Mouse (Mus musculus): Measurements from ENCODE around the gene Cryl1. TPM values are rescaled to one million over a fixed set of nuclear protein-coding genes. Genes with fewer than 3 reads are reported as not detected.

Cryl1 gene
- polyA plus RNA-seq (2015; fragmentation: Nextera tagmentation; extraction: Ambion mirVana): 13.2 and 15.4 TPM in 2 replicates

DNA sequence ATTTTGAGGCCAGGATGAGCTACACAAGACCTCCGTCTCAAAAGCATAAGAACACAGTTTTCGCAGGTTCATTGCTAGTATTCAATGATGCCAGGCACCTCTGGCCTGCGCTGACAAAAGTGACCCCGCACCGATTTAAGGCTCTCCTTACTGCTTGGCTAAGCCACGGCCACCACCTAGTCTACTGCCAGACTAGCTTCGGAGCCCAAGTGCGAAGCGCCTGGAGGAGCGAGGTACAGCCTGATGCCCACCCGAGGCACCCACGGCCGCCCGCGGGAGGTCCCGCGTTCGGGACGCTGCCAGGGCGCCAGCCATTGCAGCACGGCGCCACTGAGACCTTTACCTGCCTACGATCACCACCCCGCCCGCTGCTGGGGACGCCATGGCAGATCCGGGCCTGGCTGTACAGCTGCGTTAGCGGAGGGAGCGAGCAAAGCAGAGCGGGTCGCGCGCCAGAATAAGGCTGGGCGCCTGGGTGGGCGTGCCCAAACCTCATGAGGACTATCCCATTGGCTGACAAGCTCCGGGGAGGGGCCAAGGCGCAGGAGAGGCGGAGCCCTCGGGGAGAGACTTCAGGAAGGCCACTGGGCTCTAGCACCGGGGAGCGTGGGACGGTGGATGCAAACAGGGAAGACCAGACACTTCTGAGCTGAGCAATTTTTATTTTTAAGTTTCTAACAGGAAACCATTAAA is at the start of gene Cryl1:
Cryl1 (minus strand) TSS at position 465 of the 693 bp plus-strand sequence.
- ATAC-seq: peak; percentile 100
- Histone ChIP-seq H3K4me3 (ENCODE audit: low read length) (peak within 1 kb of the TSS; percentile 46), H3K4me1 (ENCODE audit: control insufficient read depth, insufficient read depth, low read depth, low read length) (no peaks in the 10 kb centered on the region; the same call in 1 of the 2 replicates), H3K4me2 (ENCODE audit: low read length) (peak within 1 kb of the TSS; percentile 72), H3K27me3 (replicated peaks; ENCODE audit: control insufficient read depth, insufficient read depth, low read length) (no peaks in the 10 kb centered on the region), H3K27ac (ENCODE audit: low read depth, low read length) (no peak within 1 kb of the TSS), H3K9me3 (ENCODE audit: control insufficient read depth, low read length) (no peaks in the 10 kb centered on the region), H3K9ac (ENCODE audit: low read depth, low read length) (peak within 1 kb of the TSS; percentile 70), H3K36me3 (ENCODE audit: control insufficient read depth, insufficient read depth, low read length) (no peaks in the 10 kb centered on the region)
- WGBS: 2% methylated on average over 43 of the region's 43 CpGs

DNA sequence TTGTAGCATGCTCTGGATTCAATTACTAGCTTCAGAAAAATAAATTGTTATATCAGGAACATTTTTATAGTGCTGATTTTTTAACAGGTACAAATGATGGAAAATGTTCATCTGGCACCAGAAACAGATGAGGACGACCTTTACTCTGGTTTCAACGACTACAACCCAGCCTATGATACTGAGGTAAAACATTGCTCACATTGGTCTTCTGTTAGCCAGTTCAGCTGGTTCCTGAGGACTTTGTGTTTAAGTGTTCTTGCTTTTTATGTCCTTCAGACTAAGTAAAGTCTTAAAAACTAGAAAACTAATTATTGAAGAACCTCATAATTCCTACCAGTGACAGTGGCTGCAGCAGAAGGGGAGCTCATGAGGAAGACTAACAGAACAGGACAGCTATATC is 32.1 kb upstream of the Cryl1 start:
- Histone ChIP-seq H3K4me2 (ENCODE audit: low read length) (no peak overlapping the region), H3K36me3 (ENCODE audit: control insufficient read depth, insufficient read depth, low read length) (0 out of 2 replicates have a peak, but pooled peaks cover 3% of the 10 kb centered on the region), H3K9me3 (ENCODE audit: control insufficient read depth, low read length) (no peaks in the 10 kb centered on the region), H3K27ac (ENCODE audit: low read depth, low read length) (no peak overlapping the region), H3K4me3 (ENCODE audit: low read length) (no peak overlapping the region), H3K27me3 (replicated peaks; ENCODE audit: control insufficient read depth, insufficient read depth, low read length) (no peaks in the 10 kb centered on the region), H3K9ac (ENCODE audit: low read depth, low read length) (no peak overlapping the region), H3K4me1 (ENCODE audit: control insufficient read depth, insufficient read depth, low read depth, low read length) (no peaks in the 10 kb centered on the region)
- 94% methylated on average over 2 of the region's 2 CpGs for WGBS
- ATAC-seq: no peak

DNA sequence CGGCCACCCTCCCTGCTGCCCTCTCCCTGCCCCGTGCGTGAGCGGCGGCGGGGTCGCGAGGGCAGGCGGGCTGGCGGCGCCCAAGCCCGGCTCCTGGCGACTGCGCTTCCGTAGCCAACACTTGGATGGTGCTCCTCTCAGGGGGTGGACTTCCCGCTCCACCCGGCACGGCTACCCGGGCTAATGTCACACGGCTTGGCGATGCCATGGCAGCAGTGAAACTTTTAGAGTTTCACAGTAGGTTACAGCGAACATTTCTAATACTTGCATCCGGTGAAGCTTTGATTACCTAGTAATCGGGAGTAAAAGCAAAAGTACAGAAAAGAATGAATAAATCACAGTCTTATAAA is 25.9 kb upstream of the Cryl1 start:
- Histone ChIP-seq H3K4me2 (ENCODE audit: low read length) (peak overlapping the region; percentile 76), H3K27me3 (replicated peaks; ENCODE audit: control insufficient read depth, insufficient read depth, low read length) (no peaks in the 10 kb centered on the region; the same call in 1 of the 2 replicates), H3K9me3 (ENCODE audit: control insufficient read depth, low read length) (no peaks in the 10 kb centered on the region), H3K4me3 (ENCODE audit: low read length) (peak overlapping the region; percentile 99), H3K36me3 (ENCODE audit: control insufficient read depth, insufficient read depth, low read length) (no peaks in the 10 kb centered on the region), H3K9ac (ENCODE audit: low read depth, low read length) (peak overlapping the region; percentile 92), H3K27ac (ENCODE audit: low read depth, low read length) (peak overlapping the region; percentile 89), H3K4me1 (ENCODE audit: control insufficient read depth, insufficient read depth, low read depth, low read length) (peaks cover 3% of the 10 kb centered on the region)
- 1% methylated on average over 21 of the region's 24 CpGs for WGBS
- ATAC-seq: peak; percentile 93

DNA sequence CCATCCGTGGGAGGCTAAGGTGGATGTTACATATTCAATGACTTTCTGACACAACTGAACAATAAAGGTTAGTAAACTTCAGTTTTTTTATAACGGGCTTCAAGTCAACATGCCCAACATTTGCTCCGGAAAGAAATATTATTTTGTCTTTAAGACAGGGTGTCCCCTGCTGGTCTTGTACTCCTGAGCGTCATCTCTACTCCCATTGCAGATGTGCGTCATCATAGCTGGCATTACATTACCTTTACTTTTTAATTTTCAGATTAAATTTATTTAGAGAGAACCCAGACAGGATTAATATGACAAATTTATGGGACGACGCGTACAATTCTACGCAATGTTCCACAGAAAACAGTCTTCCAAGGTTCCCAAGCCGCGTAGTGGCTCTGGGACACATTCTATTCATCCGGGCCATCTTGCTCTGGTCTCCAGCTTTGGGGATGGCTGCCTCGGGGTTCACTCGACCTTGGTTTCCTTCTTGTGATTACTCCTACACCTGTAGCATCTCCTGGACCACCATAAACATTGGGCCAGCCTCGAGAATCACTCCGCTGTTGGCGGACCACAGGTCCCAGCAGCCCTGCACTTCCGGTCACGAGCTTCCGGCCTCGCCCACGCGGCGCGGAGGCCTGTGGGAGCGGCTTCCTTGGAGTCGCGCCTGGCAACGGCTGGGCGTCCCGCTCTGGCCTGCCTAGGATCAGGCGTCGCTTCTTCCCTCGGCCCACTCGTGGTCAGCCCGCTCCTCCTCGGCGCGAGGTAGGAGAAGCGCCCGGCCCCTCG is 25.3 kb upstream of the Cryl1 start, which contains the start of gene Ift88:
Ift88 (plus strand) TSS at position 631 of the 780 bp plus-strand sequence.
- ATAC-seq: peak; percentile 100
- Histone ChIP-seq H3K27me3 (replicated peaks; ENCODE audit: control insufficient read depth, insufficient read depth, low read length) (no peaks in the 10 kb centered on the region; the same call in 1 of the 2 replicates), H3K4me2 (ENCODE audit: low read length) (peak within 1 kb of the TSS; percentile 76), H3K4me3 (ENCODE audit: low read length) (peak within 1 kb of the TSS; percentile 99), H3K9me3 (ENCODE audit: control insufficient read depth, low read length) (no peaks in the 10 kb centered on the region), H3K4me1 (ENCODE audit: control insufficient read depth, insufficient read depth, low read depth, low read length) (peaks cover 3% of the 10 kb centered on the region), H3K9ac (ENCODE audit: low read depth, low read length) (peak within 1 kb of the TSS; percentile 92), H3K36me3 (ENCODE audit: control insufficient read depth, insufficient read depth, low read length) (no peaks in the 10 kb centered on the region), H3K27ac (ENCODE audit: low read depth, low read length) (peak within 1 kb of the TSS; percentile 89)
- WGBS: 2% methylated on average over 42 of the region's 42 CpGs

DNA sequence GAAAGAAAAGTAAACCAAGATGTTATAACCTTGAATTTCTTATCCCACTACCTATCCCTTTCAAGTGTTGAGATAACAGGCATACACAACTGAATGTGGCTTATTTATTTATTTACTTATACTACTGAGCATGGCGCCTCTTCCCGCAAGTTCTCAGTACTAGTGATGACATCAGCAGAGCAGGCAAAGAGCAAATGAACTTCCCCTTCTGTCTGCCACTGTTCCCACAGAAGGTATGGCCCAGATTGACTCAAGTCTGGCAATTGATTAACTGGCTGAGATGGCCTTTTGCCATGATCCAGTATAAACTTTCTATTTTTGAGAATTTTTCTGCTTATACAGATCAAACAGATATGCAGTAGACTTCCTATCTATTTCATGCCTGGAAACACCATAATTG is 18.9 kb upstream of the Cryl1 start:
- Histone ChIP-seq H3K4me2 (ENCODE audit: low read length) (no peak overlapping the region), H3K4me1 (ENCODE audit: control insufficient read depth, insufficient read depth, low read depth, low read length) (no peaks in the 10 kb centered on the region), H3K36me3 (ENCODE audit: control insufficient read depth, insufficient read depth, low read length) (no peaks in the 10 kb centered on the region), H3K9me3 (ENCODE audit: control insufficient read depth, low read length) (no peaks in the 10 kb centered on the region), H3K9ac (ENCODE audit: low read depth, low read length) (no peak overlapping the region), H3K27me3 (replicated peaks; ENCODE audit: control insufficient read depth, insufficient read depth, low read length) (no peaks in the 10 kb centered on the region; the same call in 1 of the 2 replicates), H3K4me3 (ENCODE audit: low read length) (no peak overlapping the region), H3K27ac (ENCODE audit: low read depth, low read length) (no peak overlapping the region)
- WGBS: 97% methylated on average over 2 of the region's 2 CpGs
- ATAC-seq: no peak

DNA sequence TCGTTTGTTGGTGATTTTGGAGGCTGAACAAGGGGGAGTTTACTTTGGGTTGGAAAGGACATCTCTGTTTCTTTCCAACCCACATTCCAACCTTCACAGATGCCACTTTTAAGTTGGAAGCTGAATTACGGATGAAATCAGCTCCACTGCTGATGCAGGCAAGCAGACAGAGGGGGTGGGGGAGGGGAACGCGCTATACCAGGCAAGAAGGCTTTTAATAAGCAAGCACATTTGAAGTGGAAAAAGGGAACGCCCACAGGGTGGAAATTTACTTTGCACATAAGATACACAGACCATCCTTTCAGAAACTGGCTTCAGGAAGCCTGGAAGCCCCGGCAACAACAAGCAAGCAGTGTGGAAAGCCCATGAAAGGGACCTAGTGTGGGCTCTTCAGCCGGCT is 13.8 kb upstream of the Cryl1 start:
- Histone ChIP-seq H3K27ac (ENCODE audit: low read depth, low read length) (no peak overlapping the region), H3K4me3 (ENCODE audit: low read length) (no peak overlapping the region), H3K4me2 (ENCODE audit: low read length) (no peak overlapping the region), H3K4me1 (ENCODE audit: control insufficient read depth, insufficient read depth, low read depth, low read length) (peaks cover 4% of the 10 kb centered on the region), H3K27me3 (replicated peaks; ENCODE audit: control insufficient read depth, insufficient read depth, low read length) (no peaks in the 10 kb centered on the region), H3K9ac (ENCODE audit: low read depth, low read length) (no peak overlapping the region), H3K9me3 (ENCODE audit: control insufficient read depth, low read length) (no peaks in the 10 kb centered on the region), H3K36me3 (ENCODE audit: control insufficient read depth, insufficient read depth, low read length) (no peaks in the 10 kb centered on the region)
- WGBS: 59% methylated on average over 7 of the region's 7 CpGs
- no peak for ATAC-seq

DNA sequence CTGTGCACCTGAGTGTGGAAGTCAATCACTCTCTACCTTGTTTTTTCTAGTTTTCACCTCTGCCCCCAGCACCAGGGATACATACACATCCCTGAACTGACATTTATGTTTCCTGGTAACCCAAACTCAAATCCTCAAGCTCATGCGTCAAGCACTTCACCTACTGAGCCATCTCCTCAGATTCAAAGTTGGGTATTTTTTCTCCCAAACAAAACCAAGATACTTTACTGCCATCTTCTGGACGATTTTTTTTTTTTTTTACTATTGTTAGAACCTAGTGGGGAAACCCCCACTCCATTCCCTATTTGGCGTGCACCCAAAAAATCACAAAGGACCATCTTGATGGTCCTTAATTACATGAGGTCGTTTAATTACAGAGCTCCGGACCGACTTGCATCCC is 10.8 kb upstream of the Cryl1 start:
- Histone ChIP-seq H3K27ac (ENCODE audit: low read depth, low read length) (no peak overlapping the region), H3K36me3 (ENCODE audit: control insufficient read depth, insufficient read depth, low read length) (no peaks in the 10 kb centered on the region), H3K9me3 (ENCODE audit: control insufficient read depth, low read length) (no peaks in the 10 kb centered on the region), H3K4me3 (ENCODE audit: low read length) (peak overlapping the region; percentile 19; the same call in 1 of the 2 replicates), H3K9ac (ENCODE audit: low read depth, low read length) (no peak overlapping the region), H3K27me3 (replicated peaks; ENCODE audit: control insufficient read depth, insufficient read depth, low read length) (no peaks in the 10 kb centered on the region), H3K4me1 (ENCODE audit: control insufficient read depth, insufficient read depth, low read depth, low read length) (peaks cover 7% of the 10 kb centered on the region), H3K4me2 (ENCODE audit: low read length) (peak overlapping the region; percentile 38)
- peak; percentile 63; the same call in 1 of the 2 replicates for ATAC-seq
- WGBS: 17% methylated on average over 6 of the region's 6 CpGs

DNA sequence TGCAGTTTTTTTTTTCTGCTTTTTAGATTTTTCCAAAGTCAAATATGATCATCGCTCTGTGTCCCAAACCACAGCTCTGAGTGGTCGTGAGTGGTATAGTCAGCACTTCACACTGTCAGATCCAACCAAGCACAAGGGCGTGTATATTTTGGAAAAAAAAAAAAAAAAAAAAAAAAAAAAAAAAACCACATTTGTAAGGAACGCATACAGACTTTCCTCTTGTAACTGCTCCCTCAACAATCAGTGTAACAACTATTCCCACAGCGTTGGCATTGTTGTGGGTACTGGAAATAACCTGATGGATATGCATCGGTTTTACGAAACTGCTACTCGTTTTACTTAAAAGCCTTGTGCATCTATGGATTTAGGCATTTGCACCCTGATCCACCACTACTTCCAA is 9.8 kb upstream of the Cryl1 start:
- no peak overlapping the region for H3K27ac ChIP-seq (ENCODE audit: low read depth, low read length)
- H3K4me3 ChIP-seq (ENCODE audit: low read length): no peak overlapping the region
- no peaks in the 10 kb centered on the region for H3K36me3 ChIP-seq (ENCODE audit: control insufficient read depth, insufficient read depth, low read length)
- no peak overlapping the region for H3K9ac ChIP-seq (ENCODE audit: low read depth, low read length)
- H3K4me1 ChIP-seq (ENCODE audit: control insufficient read depth, insufficient read depth, low read depth, low read length): peaks cover 7% of the 10 kb centered on the region
- no peaks in the 10 kb centered on the region for H3K27me3 ChIP-seq (replicated peaks; ENCODE audit: control insufficient read depth, insufficient read depth, low read length)
- WGBS: 80% methylated on average over 8 of the region's 8 CpGs
- ATAC-seq: no peak
- no peak overlapping the region for H3K4me2 ChIP-seq (ENCODE audit: low read length)
- no peaks in the 10 kb centered on the region for H3K9me3 ChIP-seq (ENCODE audit: control insufficient read depth, low read length)

All from hindbrain, embryonic 16.5 days (tissue).